In the genomic region with DNA sequence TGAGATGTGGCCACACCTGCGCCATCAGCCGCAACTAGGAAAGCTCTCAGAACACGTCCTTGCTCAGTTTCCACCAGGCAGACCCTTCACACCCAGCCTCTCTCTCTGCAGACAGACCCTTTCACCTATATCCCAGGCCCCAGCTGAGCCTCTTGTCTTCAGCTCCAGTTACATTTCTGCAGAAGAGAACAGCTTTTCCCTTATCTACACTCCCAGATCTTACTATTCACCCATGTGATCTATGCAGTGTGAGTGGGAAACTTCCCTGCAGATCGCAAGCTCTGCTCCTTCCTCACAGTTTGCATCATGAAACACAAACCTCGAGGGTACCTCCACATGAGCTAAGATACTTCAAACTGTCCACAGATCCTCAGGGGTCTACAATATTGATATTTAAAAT, we compare ENCODE assay signal across 23 mouse cellular contexts. TPM values are rescaled to one million over a fixed set of nuclear protein-coding genes. Genes with fewer than 3 reads are reported as not detected.
DNase-seq lines count a peak whose midpoint lies in the region; ATAC-seq and TF ChIP-seq lines count a peak whose summit lies in the region.
"Had no signal": no experiment of that assay in that cellular context is flagged by ENCODE, and none has a peak within 500 bp of the region (broad histone marks: within the 10 kb centered on the region; RNA-seq: fewer than 3 reads in every experiment).

No protein-coding gene starts in this region.

- H3K4me3 ChIP-seq in G1E (ENCODE audit: low read depth, low read length) = no peak overlapping the region
- no peak overlapping the region for H3K4me3 ChIP-seq in MEL (ENCODE audit: control insufficient read depth in 1 of 2, insufficient read depth in 1 of 2, low read depth in 2 of 2, low read length in 2 of 2)
- H3K4me3 ChIP-seq in liver, postnatal 0 days (ENCODE audit: low read depth, low read length) = no peak overlapping the region

- TF ChIP-seq RAD21 in MEL (IDR thresholded peaks at IDR 0.05; ENCODE audit: low read depth, low read length) = no peak

- no peaks in the 10 kb centered on the region for H3K9me3 ChIP-seq in G1E (replicated peaks)
- H3K9me3 ChIP-seq in MEL (replicated peaks; ENCODE audit: insufficient read depth, low read length) = no peaks in the 10 kb centered on the region
- no peaks in the 10 kb centered on the region for H3K9me3 ChIP-seq in liver, postnatal 0 days (ENCODE audit: low read length)

- H3K27me3 ChIP-seq in G1E (ENCODE audit: insufficient read depth, low read length) (peaks cover 33% of the 10 kb centered on the region), MEL (ENCODE audit: control insufficient read depth in 1 of 2, insufficient read depth in 2 of 2, low read length in 2 of 2) (no peaks in the 10 kb centered on the region; a peak in 1 of 4 replicates)
- H3K27me3 ChIP-seq in liver, postnatal 0 days (ENCODE audit: insufficient read depth, low read length) = no peaks in the 10 kb centered on the region
- H3K27me3 ChIP-seq: CH12.LX had no signal

- H3K79me2 ChIP-seq in MEL (ENCODE audit: control insufficient read depth, insufficient read depth, low read length, poor library complexity) = no peaks in the 10 kb centered on the region

- H3K9ac ChIP-seq in MEL (ENCODE audit: control insufficient read depth, low read depth, low read length, poor library complexity, severe bottlenecking) = no peak overlapping the region
- no peak overlapping the region for H3K9ac ChIP-seq in liver, postnatal 0 days (replicated peaks)

- TF ChIP-seq POLR2A in MEL (IDR thresholded peaks at IDR 0.05; ENCODE audit: control insufficient read depth in 1 of 2, insufficient read depth in 1 of 2, low read depth in 1 of 2, low read length in 2 of 2, poor library complexity in 1 of 2) = no peak

- DNase-seq in G1E (ENCODE audit: low spot score) (no peak), MEL (ENCODE audit: low read depth, low spot score) (peak; percentile 21)
- DNase-seq in liver, postnatal 0 days = no peak
- no peak for DNase-seq in right cerebral cortex, postnatal 25 days
- DNase-seq: adrenal gland, adult 2 months; adrenal gland, adult 8-10 months; adrenal gland, postnatal 10 days; adrenal gland, postnatal 14 days; adrenal gland, postnatal 25 days; adrenal gland, postnatal 36 days; B cell, adult 2 months; cerebellum, adult 11 months; cerebellum, adult 11-12 months; cerebellum, adult 18-20 months; cerebellum, adult 2 months; cerebellum, adult 8-10 months had no signal

- no peak overlapping the region for H3K4me2 ChIP-seq in liver, postnatal 0 days (ENCODE audit: low read depth, low read length)

- WGBS in liver, postnatal 0 days (ENCODE audit: insufficient replicate concordance) = 58% methylated on average over 5 of the region's 5 CpGs

- H3K36me3 ChIP-seq in G1E (replicated peaks) = no peaks in the 10 kb centered on the region
- no peaks in the 10 kb centered on the region for H3K36me3 ChIP-seq in MEL (ENCODE audit: control insufficient read depth in 1 of 2, insufficient read depth in 2 of 2, low read length in 2 of 2)
- no peaks in the 10 kb centered on the region for H3K36me3 ChIP-seq in liver, postnatal 0 days (replicated peaks; ENCODE audit: insufficient read depth, low read length)

- no peak for TF ChIP-seq CTCF in G1E (IDR thresholded peaks at IDR 0.05; ENCODE audit: low read depth, low read length)
- TF ChIP-seq CTCF in MEL (IDR thresholded peaks at IDR 0.05 in 2 of 3, conservative IDR thresholded peaks at IDR 0.05 in 1 of 3; ENCODE audit: control insufficient read depth in 1 of 3, insufficient read depth in 1 of 3, low read depth in 2 of 3, low read length in 3 of 3, poor library complexity in 1 of 3, severe bottlenecking in 1 of 3) = no peak
- no peak for TF ChIP-seq CTCF in liver, postnatal 0 days (IDR thresholded peaks at IDR 0.05; ENCODE audit: low read depth)

- peak; percentile 54 for ATAC-seq in G1E (ENCODE audit: extremely low read depth, insufficient number of reproducible peaks, low FRiP score, poor library complexity, severe bottlenecking)
- no peak for ATAC-seq in liver, postnatal 0 days
- ATAC-seq: activated CD4-positive, CD25-positive, alpha-beta regulatory T cell, adult 4 months; CD4-positive, CD25-positive, alpha-beta regulatory T cell, adult 4 months; Patski had no signal

- H3K4me1 ChIP-seq in G1E (ENCODE audit: insufficient read depth, low read depth, low read length) (peaks cover 8% of the 10 kb centered on the region), MEL (ENCODE audit: control insufficient read depth in 1 of 2, insufficient read depth in 2 of 2, low read length in 2 of 2) (no peaks in the 10 kb centered on the region; a peak in 2 of 4 replicates)
- H3K4me1 ChIP-seq in liver, postnatal 0 days (ENCODE audit: insufficient read depth) = no peaks in the 10 kb centered on the region

- no peak overlapping the region for H3K27ac ChIP-seq in MEL (ENCODE audit: control insufficient read depth, low read depth, low read length)
- H3K27ac ChIP-seq in liver, postnatal 0 days (ENCODE audit: low read depth) = no peak overlapping the region

- TF ChIP-seq EP300 in MEL (IDR thresholded peaks at IDR 0.05; ENCODE audit: low read depth in 1 of 2, low read length in 2 of 2) = no peak
- TF ChIP-seq EP300 in liver, postnatal 0 days (IDR thresholded peaks at IDR 0.05; ENCODE audit: low read depth) = no peak

TF ChIP-seq in MEL, 35 proteins besides CTCF, POLR2A, EP300 and RAD21:
- TF ChIP-seq ELF1 (IDR thresholded peaks at IDR 0.05; ENCODE audit: low read depth, low read length) (no peak), USF1 (IDR thresholded peaks at IDR 0.05; ENCODE audit: low read depth, low read length) (peak; percentile 56), GABPA (IDR thresholded peaks at IDR 0.05; ENCODE audit: low read depth, low read length) (no peak), UBTF (IDR thresholded peaks at IDR 0.05; ENCODE audit: borderline replicate concordance, insufficient read depth, low read depth, low read length) (no peak), GATA1 (IDR thresholded peaks at IDR 0.05; ENCODE audit: low read depth, low read length) (peak; percentile 45; the same call in 1 of the 2 replicates)

RNA-seq across cellular contexts. Expression of a gene that starts 11.5 kb away (rescaled TPM):
- total RNA-seq in G1E (2014; fragmentation: Nextera tagmentation) = 2.4 TPM in 1 of 2 replicates, not detected in the other
- 0.66 and 3.9 TPM in 2 replicates for total RNA-seq in G1E (2017)
- 1.7 and 1.9 TPM in 2 replicates for polyA plus RNA-seq in G1E (2012)
- 0.10 and 0.69 TPM in 2 replicates for total RNA-seq in MEL (2012; rRNA removed)
- polyA plus RNA-seq in MEL (2012; ENCODE audit: insufficient read depth in 1 of 2, insufficient read length in 2 of 2, low read depth in 1 of 2, low replicate concordance in 2 of 2, missing spikeins in 1 of 2) = 1 to 10 TPM in 1 of 2 experiments, not detected in 1; 1.4 TPM
- polyA plus RNA-seq in liver, postnatal 0 days (2015; fragmentation: Nextera tagmentation; extraction: Ambion mirVana) = 3.2 and 4.2 TPM in 2 replicates

RNA-seq across cellular contexts. Expression of a gene that starts 11.5 kb away (rescaled TPM):
- total RNA-seq in G1E (2014; fragmentation: Nextera tagmentation) (12.3 and 16.1 TPM in 2 replicates), G1E (2017) (18.7 and 19.7 TPM in 2 replicates), MEL (2012; rRNA removed) (3.8 and 5.0 TPM in 2 replicates)
- polyA plus RNA-seq in G1E (2012) (1.7 and 2.0 TPM in 2 replicates), MEL (2012; ENCODE audit: insufficient read depth in 1 of 2, insufficient read length in 2 of 2, low read depth in 1 of 2, low replicate concordance in 2 of 2, missing spikeins in 1 of 2) (1 to 10 TPM in 1 of 2 experiments, not detected in 1; 6.5 TPM)
- 20.0 and 21.3 TPM in 2 replicates for polyA plus RNA-seq in liver, postnatal 0 days (2015; fragmentation: Nextera tagmentation; extraction: Ambion mirVana)

RNA-seq across cellular contexts. Expression of a gene that starts 29.6 kb away (rescaled TPM):
- total RNA-seq in G1E (2014; fragmentation: Nextera tagmentation) (187 and 239 TPM in 2 replicates), G1E (2017) (107 and 124 TPM in 2 replicates), MEL (2012; rRNA removed) (185 and 216 TPM in 2 replicates)
- polyA plus RNA-seq in G1E (2012) (118 and 125 TPM in 2 replicates), MEL (2012; ENCODE audit: insufficient read depth in 1 of 2, insufficient read length in 2 of 2, low read depth in 1 of 2, low replicate concordance in 2 of 2, missing spikeins in 1 of 2) (100 to 1,000 TPM; 265 to 627 TPM)
- 37.3 and 40.6 TPM in 2 replicates for polyA plus RNA-seq in liver, postnatal 0 days (2015; fragmentation: Nextera tagmentation; extraction: Ambion mirVana)

RNA-seq across cellular contexts. Expression of a gene that starts 46.8 kb away (rescaled TPM):
- 31.6 and 36.9 TPM in 2 replicates for total RNA-seq in G1E (2014; fragmentation: Nextera tagmentation)
- 30.4 and 33.3 TPM in 2 replicates for total RNA-seq in G1E (2017)
- polyA plus RNA-seq in G1E (2012) = 4.0 and 4.7 TPM in 2 replicates
- 11.8 and 13.4 TPM in 2 replicates for total RNA-seq in MEL (2012; rRNA removed)
- 10 to 100 TPM in 1 of 2 experiments, not detected in 1; 15.5 TPM for polyA plus RNA-seq in MEL (2012; ENCODE audit: insufficient read depth in 1 of 2, insufficient read length in 2 of 2, low read depth in 1 of 2, low replicate concordance in 2 of 2, missing spikeins in 1 of 2)
- polyA plus RNA-seq in liver, postnatal 0 days (2015; fragmentation: Nextera tagmentation; extraction: Ambion mirVana) = 3.3 and 3.9 TPM in 2 replicates

RNA-seq across cellular contexts. Expression of a gene that starts 47.1 kb away (rescaled TPM):
- total RNA-seq in G1E (2014; fragmentation: Nextera tagmentation) (2.5 and 12.2 TPM in 2 replicates), G1E (2017) (0.27 and 2.4 TPM in 2 replicates), MEL (2012; rRNA removed) (3.9 and 5.2 TPM in 2 replicates)
- polyA plus RNA-seq in G1E (2012) (7.0 and 9.5 TPM in 2 replicates), MEL (2012; ENCODE audit: insufficient read depth in 1 of 2, insufficient read length in 2 of 2, low read depth in 1 of 2, low replicate concordance in 2 of 2, missing spikeins in 1 of 2) (1 to 10 TPM in 1 of 2 experiments, not detected in 1; 2.0 TPM)
- polyA plus RNA-seq in liver, postnatal 0 days (2015; fragmentation: Nextera tagmentation; extraction: Ambion mirVana) = 1.8 and 1.9 TPM in 2 replicates
- total RNA-seq: adrenal gland, adult 18-20 months; adrenal gland, adult 2 months; adrenal gland, adult 8-10 months; adrenal gland, postnatal 10 days; adrenal gland, postnatal 25 days; adrenal gland, postnatal 36 days; adrenal gland, postnatal 4 days had no signal
- polyA plus RNA-seq: brain, embryonic 14.5 days; CD4-positive, CD25-positive, alpha-beta regulatory T cell, adult 4 months; Patski had no signal
